Mouse (Mus musculus): ENCODE data around the gene Skil. TPM values are rescaled to one million over a fixed set of nuclear protein-coding genes. Genes with fewer than 3 reads are reported as not detected.

Skil gene
- polyA plus RNA-seq, 1 experiment from 2014 or later = 14.2 TPM

GRCm38 (mm10) chr3:31080791-31081502, 13.9 kb upstream of the Skil start:
- Histone ChIP-seq H3K9ac (ENCODE audit: low read depth, low read length) (no peak overlapping the region), H3K4me2 (ENCODE audit: low read depth, low read length) (no peak overlapping the region), H3K36me3 (ENCODE audit: control insufficient read depth, insufficient read depth, low read length) (no peaks in the 10 kb centered on the region), H3K27me3 (replicated peaks; ENCODE audit: control insufficient read depth, insufficient read depth, low read length) (no peaks in the 10 kb centered on the region), H3K4me1 (ENCODE audit: control insufficient read depth, insufficient read depth, low read length) (peaks cover 24% of the 10 kb centered on the region), H3K4me3 (ENCODE audit: low read length) (no peak overlapping the region), H3K27ac (ENCODE audit: low read length) (no peak overlapping the region), H3K9me3 (ENCODE audit: control insufficient read depth, low read length) (no peaks in the 10 kb centered on the region)
- WGBS = 90% methylated on average over 10 of the region's 10 CpGs
- no peak for ATAC-seq

GRCm38 (mm10) chr3:31082838-31083506, 11.9 kb upstream of the Skil start:
- no peak overlapping the region for H3K27ac ChIP-seq (ENCODE audit: low read length)
- no peak overlapping the region for H3K4me2 ChIP-seq (ENCODE audit: low read depth, low read length)
- ATAC-seq = no peak
- no peaks in the 10 kb centered on the region for H3K36me3 ChIP-seq (ENCODE audit: control insufficient read depth, insufficient read depth, low read length)
- 88% methylated on average over 11 of the region's 13 CpGs for WGBS
- no peaks in the 10 kb centered on the region for H3K27me3 ChIP-seq (replicated peaks; ENCODE audit: control insufficient read depth, insufficient read depth, low read length)
- no peaks in the 10 kb centered on the region for H3K9me3 ChIP-seq (ENCODE audit: control insufficient read depth, low read length)
- H3K4me1 ChIP-seq (ENCODE audit: control insufficient read depth, insufficient read depth, low read length) = peaks cover 11% of the 10 kb centered on the region
- no peak overlapping the region for H3K4me3 ChIP-seq (ENCODE audit: low read length)
- H3K9ac ChIP-seq (ENCODE audit: low read depth, low read length) = no peak overlapping the region

- Histone ChIP-seq H3K4me1 (ENCODE audit: control insufficient read depth, insufficient read depth, low read length) (peaks cover 7% of the 10 kb centered on the region), H3K4me3 (ENCODE audit: low read length) (no peak overlapping the region), H3K36me3 (ENCODE audit: control insufficient read depth, insufficient read depth, low read length) (no peaks in the 10 kb centered on the region), H3K4me2 (ENCODE audit: low read depth, low read length) (peak overlapping the region; percentile 15; the same call in 1 of the 2 replicates), H3K9me3 (ENCODE audit: control insufficient read depth, low read length) (no peaks in the 10 kb centered on the region), H3K9ac (ENCODE audit: low read depth, low read length) (no peak overlapping the region), H3K27me3 (replicated peaks; ENCODE audit: control insufficient read depth, insufficient read depth, low read length) (no peaks in the 10 kb centered on the region), H3K27ac (ENCODE audit: low read length) (no peak overlapping the region)
- peak; percentile 58 for ATAC-seq
- 20% methylated on average over 12 of the region's 12 CpGs for WGBS
These were observed 11.2 kb upstream of the Skil start for GRCm38 (mm10) chr3:31083507-31084245.

DNA sequence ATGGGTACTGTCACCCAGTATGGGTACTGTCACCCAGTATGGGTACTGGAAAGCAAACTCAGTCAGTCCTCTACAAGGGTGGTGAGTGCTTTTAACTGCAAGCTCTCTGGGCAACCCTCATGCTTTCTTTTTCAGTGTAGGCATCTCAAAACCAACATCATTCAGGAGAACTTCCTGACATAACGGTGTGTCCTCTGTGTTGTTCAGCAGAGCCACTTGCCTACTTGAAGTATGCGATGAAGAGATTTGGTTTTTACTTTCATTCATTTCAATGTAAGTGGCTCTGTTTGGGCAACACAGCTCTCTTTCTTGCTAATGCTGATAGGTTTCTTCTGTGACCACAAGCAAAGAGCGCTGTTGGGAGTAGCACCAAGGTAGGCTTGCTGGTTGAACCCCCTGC, 9.9 kb upstream of the Skil start:
- Histone ChIP-seq H3K9ac (ENCODE audit: low read depth, low read length) (no peak overlapping the region), H3K36me3 (ENCODE audit: control insufficient read depth, insufficient read depth, low read length) (no peaks in the 10 kb centered on the region), H3K4me1 (ENCODE audit: control insufficient read depth, insufficient read depth, low read length) (peaks cover 7% of the 10 kb centered on the region), H3K4me3 (ENCODE audit: low read length) (no peak overlapping the region), H3K9me3 (ENCODE audit: control insufficient read depth, low read length) (no peaks in the 10 kb centered on the region), H3K27ac (ENCODE audit: low read length) (no peak overlapping the region), H3K4me2 (ENCODE audit: low read depth, low read length) (no peak overlapping the region), H3K27me3 (replicated peaks; ENCODE audit: control insufficient read depth, insufficient read depth, low read length) (no peaks in the 10 kb centered on the region)
- ATAC-seq = no peak
- WGBS = 92% methylated on average over 3 of the region's 3 CpGs

- 47% methylated on average over 10 of the region's 10 CpGs for WGBS
- Histone ChIP-seq H3K27me3 (replicated peaks; ENCODE audit: control insufficient read depth, insufficient read depth, low read length) (no peaks in the 10 kb centered on the region), H3K36me3 (ENCODE audit: control insufficient read depth, insufficient read depth, low read length) (no peaks in the 10 kb centered on the region), H3K9ac (ENCODE audit: low read depth, low read length) (no peak overlapping the region), H3K9me3 (ENCODE audit: control insufficient read depth, low read length) (no peaks in the 10 kb centered on the region), H3K4me2 (ENCODE audit: low read depth, low read length) (no peak overlapping the region), H3K4me3 (ENCODE audit: low read length) (no peak overlapping the region), H3K4me1 (ENCODE audit: control insufficient read depth, insufficient read depth, low read length) (no peaks in the 10 kb centered on the region; the same call in 1 of the 2 replicates), H3K27ac (ENCODE audit: low read length) (no peak overlapping the region)
- ATAC-seq = no peak
These were observed 5.8 kb upstream of the Skil start for GRCm38 (mm10) chr3:31088789-31089775.

GRCm38 (mm10) chr3:31089956-31090355, 4.9 kb upstream of the Skil start:
- Histone ChIP-seq H3K9ac (ENCODE audit: low read depth, low read length) (no peak overlapping the region), H3K4me1 (ENCODE audit: control insufficient read depth, insufficient read depth, low read length) (no peaks in the 10 kb centered on the region), H3K4me3 (ENCODE audit: low read length) (no peak overlapping the region), H3K36me3 (ENCODE audit: control insufficient read depth, insufficient read depth, low read length) (no peaks in the 10 kb centered on the region), H3K4me2 (ENCODE audit: low read depth, low read length) (no peak overlapping the region), H3K27ac (ENCODE audit: low read length) (no peak overlapping the region), H3K9me3 (ENCODE audit: control insufficient read depth, low read length) (no peaks in the 10 kb centered on the region), H3K27me3 (replicated peaks; ENCODE audit: control insufficient read depth, insufficient read depth, low read length) (no peaks in the 10 kb centered on the region)
- 57% methylated on average over 7 of the region's 7 CpGs for WGBS
- no peak for ATAC-seq

DNA sequence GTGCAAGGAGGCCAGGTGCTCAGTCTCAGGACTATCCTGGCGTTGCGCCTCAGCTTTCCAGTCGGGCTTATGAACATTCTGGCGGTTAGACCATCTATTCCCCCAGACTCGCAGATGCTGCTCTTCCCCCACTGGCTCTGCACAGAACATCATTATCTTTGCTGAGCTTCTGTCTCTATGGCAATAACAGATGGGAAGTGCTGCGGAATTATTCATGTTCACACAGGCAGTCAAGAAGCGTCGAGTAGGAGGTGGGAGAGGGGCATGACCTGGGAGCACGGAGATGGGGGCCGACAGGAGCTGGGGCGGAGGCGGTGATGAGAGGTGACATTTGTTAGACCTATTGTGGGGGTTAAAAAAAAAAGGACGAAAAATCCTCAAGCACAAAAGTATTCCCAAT, 1.7 kb upstream of the Skil start:
- H3K4me3 ChIP-seq (ENCODE audit: low read length) = peak overlapping the region; percentile 92
- H3K4me2 ChIP-seq (ENCODE audit: low read depth, low read length) = peak overlapping the region; percentile 75
- peak overlapping the region; percentile 94 for H3K9ac ChIP-seq (ENCODE audit: low read depth, low read length)
- no peaks in the 10 kb centered on the region for H3K36me3 ChIP-seq (ENCODE audit: control insufficient read depth, insufficient read depth, low read length)
- H3K4me1 ChIP-seq (ENCODE audit: control insufficient read depth, insufficient read depth, low read length) = peaks cover 15% of the 10 kb centered on the region
- no peaks in the 10 kb centered on the region; the same call in 1 of the 2 replicates for H3K9me3 ChIP-seq (ENCODE audit: control insufficient read depth, low read length)
- ATAC-seq = no peak
- H3K27ac ChIP-seq (ENCODE audit: low read length) = peak overlapping the region; percentile 99
- H3K27me3 ChIP-seq (replicated peaks; ENCODE audit: control insufficient read depth, insufficient read depth, low read length) = no peaks in the 10 kb centered on the region
- 4% methylated on average over 13 of the region's 13 CpGs for WGBS

DNA sequence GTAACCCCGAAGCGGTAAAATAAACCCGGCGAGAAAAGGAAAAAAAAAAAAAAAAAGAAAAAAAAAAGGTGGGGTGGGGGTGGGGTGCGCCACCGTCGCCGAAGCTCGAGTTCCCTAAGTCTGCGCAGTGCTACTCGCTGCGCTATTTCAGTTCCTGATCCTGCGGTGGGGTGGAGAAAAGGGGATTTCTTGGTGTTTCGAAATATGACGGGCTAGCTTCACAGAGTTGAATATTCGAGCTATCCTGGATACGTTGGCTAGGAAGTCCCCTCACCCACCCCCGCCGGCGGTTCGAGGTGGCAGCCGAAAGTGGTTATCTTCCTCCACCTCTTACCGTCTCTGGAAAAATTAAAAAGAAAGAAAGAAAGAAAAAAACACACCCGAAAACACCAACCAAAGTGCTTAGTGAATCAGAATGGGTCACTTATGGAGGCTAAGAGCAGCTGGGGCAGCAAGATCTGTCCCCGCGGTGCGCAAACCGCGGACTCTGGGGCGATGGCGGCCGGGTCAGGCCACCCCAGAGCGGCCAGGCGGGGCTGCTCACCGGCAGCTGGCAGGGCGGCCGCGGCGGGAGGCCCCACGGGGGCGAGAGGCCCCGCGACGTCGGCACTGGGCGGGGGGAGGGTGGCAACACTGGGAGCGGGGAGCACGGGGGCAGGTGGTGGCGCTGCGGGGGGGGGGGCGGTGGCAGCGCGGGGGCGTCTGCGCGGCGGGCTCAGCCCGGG, 1.1 kb upstream of the Skil start:
- Histone ChIP-seq H3K9me3 (ENCODE audit: control insufficient read depth, low read length) (no peaks in the 10 kb centered on the region; the same call in 1 of the 2 replicates), H3K4me1 (ENCODE audit: control insufficient read depth, insufficient read depth, low read length) (peaks cover 19% of the 10 kb centered on the region), H3K4me2 (ENCODE audit: low read depth, low read length) (peak overlapping the region; percentile 75), H3K36me3 (ENCODE audit: control insufficient read depth, insufficient read depth, low read length) (no peaks in the 10 kb centered on the region), H3K27ac (ENCODE audit: low read length) (peak overlapping the region; percentile 99), H3K9ac (ENCODE audit: low read depth, low read length) (peak overlapping the region; percentile 94), H3K4me3 (ENCODE audit: low read length) (peak overlapping the region; percentile 92), H3K27me3 (replicated peaks; ENCODE audit: control insufficient read depth, insufficient read depth, low read length) (no peaks in the 10 kb centered on the region)
- ATAC-seq = peak; percentile 78
- WGBS = under 1% methylated on average over 42 of the region's 58 CpGs
